Mouse (Mus musculus) frontal cortex, postnatal 25 days (tissue): ENCODE data around the gene 1700102P08Rik.

ENCODE experiments used
- DNase-seq, 2 experiments: peaks; one replicate each; pipeline ENCODE4 v3.0.0; 2022; ENCODE audit warnings: low spot score in 2 of 2

The 1700102P08Rik gene

DNA sequence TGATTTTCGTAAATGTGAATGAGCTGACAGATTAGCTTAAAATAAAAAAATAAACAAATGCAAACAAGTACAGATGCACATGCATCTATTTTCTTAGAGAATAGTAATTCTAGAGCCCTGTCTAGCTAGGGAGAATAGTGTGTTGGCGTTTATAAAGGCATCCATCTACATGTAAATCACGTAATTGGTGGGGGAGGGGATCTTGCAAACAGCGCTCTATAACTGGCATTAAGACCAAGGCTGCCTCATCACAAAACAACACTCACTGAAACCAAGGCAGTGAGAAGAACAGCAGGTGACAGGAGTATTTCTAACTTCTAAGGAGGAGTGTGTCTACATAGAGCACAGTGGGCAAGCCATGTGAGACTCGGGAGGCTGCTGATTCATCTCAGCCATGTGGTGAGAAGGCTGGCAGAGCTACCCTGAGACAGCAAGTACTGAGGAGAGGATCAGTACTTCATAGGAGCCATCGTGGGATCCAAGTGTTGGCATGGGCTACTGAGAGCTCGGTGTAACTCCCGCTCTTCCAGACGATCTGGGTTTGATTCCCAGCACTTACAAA lies 18.9 kb downstream of the 1700102P08Rik start:
- peak; percentile 31 for DNase-seq

- DNase-seq = no peak
Observed at GRCm38 (mm10) chr9:108412221-108412620, 19.6 kb downstream of the 1700102P08Rik start.

DNA sequence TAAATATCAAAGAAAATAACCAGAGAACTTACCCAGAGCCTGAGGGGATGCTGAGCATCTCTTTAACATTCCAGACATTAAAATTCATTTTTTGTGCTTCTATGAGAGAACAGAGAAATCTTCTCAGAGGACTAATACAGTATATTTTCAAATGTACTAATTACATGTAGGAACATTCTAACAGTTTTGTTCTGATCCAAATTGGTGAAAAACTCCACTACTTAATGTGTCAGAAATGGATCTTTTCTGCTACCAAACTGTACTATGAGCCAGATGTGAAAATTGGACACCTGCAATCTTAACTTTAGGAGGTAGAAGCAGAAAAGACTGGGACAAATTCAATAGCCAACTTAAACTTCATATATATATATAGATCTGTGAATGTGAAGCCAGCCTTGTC lies 35.8 kb downstream of the 1700102P08Rik start, which contains the start of gene Ccdc36:
Ccdc36 (minus strand) TSS at position 101 of the 400 bp plus-strand sequence.
- no peak for DNase-seq

GRCm38 (mm10) chr9:108431431-108432067 lies 38.9 kb downstream of the 1700102P08Rik start:
- DNase-seq = no peak

DNA sequence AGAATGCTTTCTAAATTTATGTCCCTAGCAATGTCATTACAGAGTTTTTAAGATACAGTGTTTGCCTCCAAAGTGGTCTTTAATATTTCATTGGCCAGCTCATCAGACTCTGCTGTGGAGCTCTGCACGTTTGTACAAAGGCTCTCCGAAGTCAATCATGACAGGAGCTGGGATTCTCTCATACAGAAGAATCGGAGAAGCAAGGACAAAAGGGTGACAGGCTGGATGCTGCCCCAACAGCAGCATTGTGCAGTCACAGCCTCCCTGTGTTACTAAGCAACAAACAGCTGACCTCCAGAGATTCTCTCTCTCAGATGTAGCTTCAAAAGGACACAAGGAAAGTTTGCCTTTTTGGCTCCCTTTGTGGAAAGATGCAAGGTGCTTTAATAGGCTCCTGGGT lies 43.6 kb downstream of the 1700102P08Rik start, which contains the start of gene BC048562:
BC048562 (plus strand) TSS at position 301 of the 400 bp plus-strand sequence.
- DNase-seq = no peak

- DNase-seq = no peak
Observed at GRCm38 (mm10) chr9:108439176-108439575, 46.6 kb downstream of the 1700102P08Rik start.

GRCm38 (mm10) chr9:108440485-108440884 lies 47.9 kb downstream of the 1700102P08Rik start:
- DNase-seq = peak in 1 of 2 experiments; percentile 24

GRCm38 (mm10) chr9:108441236-108441919 lies 48.8 kb downstream of the 1700102P08Rik start:
- no peak for DNase-seq

- no peak for DNase-seq
Observed at GRCm38 (mm10) chr9:108445125-108445524, 52.5 kb downstream of the 1700102P08Rik start.

DNA sequence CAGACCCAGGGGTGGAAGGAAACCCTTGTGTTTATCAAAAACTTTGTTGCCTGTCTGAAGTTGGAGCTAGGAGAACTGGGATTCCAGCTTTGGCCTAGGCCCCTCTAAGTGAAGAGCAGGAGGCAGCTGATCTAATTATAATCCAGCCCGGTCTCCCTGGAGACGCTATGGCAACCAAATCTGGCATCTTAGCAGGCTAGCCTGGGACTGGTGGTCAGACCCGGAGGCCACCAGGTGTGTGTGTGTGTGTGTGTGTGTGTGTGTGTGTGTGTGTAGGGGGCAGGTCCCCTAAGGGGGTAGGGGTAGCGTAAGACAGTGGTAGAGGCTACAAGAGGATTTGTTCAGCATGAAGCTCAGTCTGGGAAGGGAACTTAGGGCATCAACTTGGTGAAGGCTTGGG lies 57.3 kb downstream of the 1700102P08Rik start:
- DNase-seq = peak in 1 of 2 experiments; percentile 38

- DNase-seq = no peak
Observed at GRCm38 (mm10) chr9:108450292-108451169, 57.9 kb downstream of the 1700102P08Rik start.

- DNase-seq = no peak
Observed at GRCm38 (mm10) chr9:108451170-108451493, 58.5 kb downstream of the 1700102P08Rik start.

DNA sequence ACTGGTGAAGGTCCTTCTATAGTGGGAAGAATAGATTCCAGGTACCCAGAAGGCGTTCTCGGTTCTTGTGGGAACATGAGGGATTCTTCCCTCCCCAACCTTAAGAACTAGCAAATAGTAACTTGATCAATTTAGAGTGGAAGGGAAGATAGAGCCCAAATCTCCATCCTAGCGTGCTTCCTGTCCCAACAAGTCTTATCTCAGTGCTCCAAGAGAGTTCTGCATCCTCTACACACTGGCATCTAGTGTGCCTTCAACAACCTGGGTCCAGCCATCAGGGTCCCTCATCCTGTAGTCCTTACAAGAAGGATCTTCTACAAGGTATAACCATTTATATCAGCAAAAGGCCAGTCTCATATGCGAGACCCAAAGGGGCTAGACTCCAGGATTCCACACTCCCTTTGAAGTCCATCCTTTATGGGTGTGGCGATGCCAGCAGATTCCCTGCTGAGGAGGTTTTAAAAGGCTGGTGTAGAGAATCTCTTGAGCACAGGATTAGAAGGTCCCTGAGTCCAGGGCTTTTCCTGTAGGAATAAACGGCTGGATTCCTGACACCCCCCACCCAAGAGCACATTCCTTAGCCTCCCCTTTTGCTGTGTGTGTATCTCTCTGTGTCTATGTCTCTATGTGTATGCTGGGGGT lies 59.0 kb downstream of the 1700102P08Rik start:
- DNase-seq = no peak

GRCm38 (mm10) chr9:108452291-108452906 lies 59.8 kb downstream of the 1700102P08Rik start:
- DNase-seq = peak; percentile 70 to 82

GRCm38 (mm10) chr9:108452911-108453310 lies 60.3 kb downstream of the 1700102P08Rik start:
- no peak for DNase-seq

DNA sequence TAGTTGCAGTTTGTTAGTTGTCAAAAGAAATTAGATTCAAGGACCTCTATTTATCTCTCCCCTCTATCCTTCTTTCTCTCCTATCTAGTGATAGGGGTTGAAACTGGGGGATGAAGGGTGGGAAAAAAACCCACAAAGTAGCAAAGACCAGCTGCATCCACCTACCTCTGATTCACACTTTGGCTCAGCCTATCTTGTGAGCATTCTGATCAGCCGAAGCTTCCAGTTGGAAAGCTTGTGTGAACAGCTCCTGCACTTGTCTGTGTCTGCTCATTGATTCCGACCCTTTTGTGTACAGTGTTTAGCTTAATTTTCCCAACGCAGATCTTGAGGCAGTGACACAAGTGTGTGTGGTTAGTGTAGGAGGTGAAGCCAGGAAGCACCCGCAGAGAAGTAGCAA lies 60.9 kb downstream of the 1700102P08Rik start:
- no peak for DNase-seq

GRCm38 (mm10) chr9:108454429-108454828 lies 61.8 kb downstream of the 1700102P08Rik start:
- no peak for DNase-seq

DNA sequence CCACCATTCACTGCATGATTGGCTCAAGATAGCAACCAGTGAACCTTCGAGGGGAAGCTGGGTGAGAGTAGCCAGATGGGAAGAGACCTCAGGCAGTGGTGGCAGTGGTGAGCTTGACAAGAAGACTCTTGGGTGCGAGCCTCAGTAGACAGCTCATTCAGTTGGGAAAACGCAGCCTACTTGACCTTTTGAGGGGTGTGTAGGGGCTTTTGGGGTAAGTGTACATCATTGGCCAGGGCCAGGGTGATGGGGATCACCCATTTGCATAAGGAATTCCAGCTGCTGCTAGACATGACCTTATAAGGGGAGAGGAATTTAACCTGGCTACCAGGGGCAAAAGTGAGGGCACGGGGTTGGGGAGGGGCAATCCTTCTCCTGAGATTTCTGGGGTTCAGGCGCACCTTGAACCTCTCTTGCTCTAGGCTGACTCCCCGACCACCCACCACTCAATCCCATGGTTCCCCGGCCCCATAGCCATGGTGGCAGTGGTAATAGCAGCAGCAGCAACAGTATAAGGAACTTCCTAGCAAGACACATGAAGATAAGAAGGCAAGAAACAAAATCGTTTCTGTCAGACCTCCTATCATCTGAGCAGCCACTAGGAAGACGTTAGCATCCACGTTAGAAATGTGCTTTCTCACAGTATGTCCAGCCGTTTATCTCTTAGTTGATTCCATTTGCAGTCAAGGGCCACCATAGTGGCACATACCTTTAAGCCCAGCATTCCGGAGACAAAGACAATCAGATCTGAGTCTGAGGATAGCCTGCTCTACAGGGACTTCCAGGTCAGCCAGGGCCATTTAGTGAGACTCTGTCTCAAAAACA lies 63.4 kb downstream of the 1700102P08Rik start:
- DNase-seq = no peak

DNA sequence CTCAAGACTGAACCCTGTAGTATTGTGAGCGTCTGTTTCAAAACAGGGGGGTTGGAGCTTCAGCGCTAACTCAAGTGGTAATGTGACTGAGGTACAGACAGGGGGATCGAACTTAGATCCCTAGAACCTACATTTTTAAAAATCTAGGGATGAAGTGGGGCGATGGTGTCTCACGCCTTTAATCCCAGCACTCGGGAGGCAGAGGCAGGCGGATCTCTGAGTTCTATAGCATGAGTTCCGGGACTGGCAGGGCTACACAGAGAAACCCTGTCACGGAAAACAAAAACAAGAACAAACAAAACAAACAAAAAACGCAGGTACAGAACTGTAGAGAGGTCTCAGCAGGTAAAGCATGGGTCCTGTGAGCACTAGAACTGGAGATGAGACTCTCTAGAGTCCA lies 64.3 kb downstream of the 1700102P08Rik start:
- DNase-seq = no peak

GRCm38 (mm10) chr9:108459939-108460318 lies 67.3 kb downstream of the 1700102P08Rik start:
- DNase-seq = no peak
